Mouse (Mus musculus) heart, embryonic 10.5 days (tissue): ENCODE data around the gene Slc16a9. TPM values are rescaled to one million over a fixed set of nuclear protein-coding genes. Genes with fewer than 3 reads are reported as not detected.

ENCODE experiments used
- DNase-seq: peaks from one replicate; pipeline ENCODE4 v3.0.0-alpha.2; 2017; ENCODE audit warnings: low spot score
- H3K27ac ChIP-seq: fragments of 300-500 bp; sonication (generic); 2 replicates; pipeline ENCODE4 v1.5.1; 2016; ENCODE audit warnings: mild to moderate bottlenecking
- H3K27me3 ChIP-seq: fragments of 300-500 bp; sonication (generic); 2 replicates; pipeline ENCODE4 v1.6.1; 2016; ENCODE audit warnings: mild to moderate bottlenecking; ENCODE audit not compliant: poor library complexity, insufficient read depth, severe bottlenecking
- H3K36me3 ChIP-seq: fragments of 300-500 bp; sonication (generic); 2 replicates; pipeline ENCODE4 v1.6.1; 2016; ENCODE audit warnings: mild to moderate bottlenecking, moderate library complexity
- H3K4me1 ChIP-seq: fragments of 300-500 bp; sonication (generic); 2 replicates; pipeline ENCODE4 v1.6.1; 2016; ENCODE audit warnings: mild to moderate bottlenecking
- H3K4me3 ChIP-seq: fragments of 300-500 bp; sonication (generic); 2 replicates; pipeline ENCODE4 v1.5.1; 2016; ENCODE audit warnings: mild to moderate bottlenecking, moderate library complexity
- H3K9me3 ChIP-seq: fragments of 300-500 bp; sonication (generic); 2 replicates; pipeline ENCODE4 v1.6.1; 2016; ENCODE audit warnings: mild to moderate bottlenecking, moderate library complexity
- WGBS: fragments of 180-500 bp; shearing (Covaris S2); methylation state at CpG from one replicate; pipeline ENCODE4 v1.1.7; 2016; 5-methylcytosine and 5-hydroxymethylcytosine counted together
- polyA plus RNA-seq: library from polyadenylated mRNA; unstranded; fragments of >200 nt; fragmentation: Nextera tagmentation; extraction: Ambion mirVana; gene quantifications from 2 replicates; pipeline ENCODE4 v1.2.1, GENCODE M21; 2016

Gene Slc16a9
- polyA plus RNA-seq, 1 experiment from 2014 or later, result 1.6 TPM

GRCm38 (mm10) chr10:70325518-70325917, 80.6 kb downstream of the Slc16a9 start:
- no peaks in the 10 kb centered on the region for H3K36me3 ChIP-seq
- H3K27ac ChIP-seq, result no peak overlapping the region
- DNase-seq, result no peak
- no peak overlapping the region for H3K4me3 ChIP-seq
- no peaks in the 10 kb centered on the region for H3K4me1 ChIP-seq
- no peaks in the 10 kb centered on the region for H3K27me3 ChIP-seq
- WGBS, result 43% methylated on average over 2 of the region's 2 CpGs
- no peaks in the 10 kb centered on the region for H3K9me3 ChIP-seq

- no peaks in the 10 kb centered on the region for H3K27me3 ChIP-seq
- H3K4me1 ChIP-seq, result no peaks in the 10 kb centered on the region
- no peak overlapping the region for H3K4me3 ChIP-seq
- no peak overlapping the region for H3K27ac ChIP-seq
- WGBS, result 83% methylated on average over 6 of the region's 6 CpGs
- no peaks in the 10 kb centered on the region for H3K9me3 ChIP-seq
- no peaks in the 10 kb centered on the region for H3K36me3 ChIP-seq
- DNase-seq, result no peak
Observed at GRCm38 (mm10) chr10:70327331-70327730, 82.4 kb downstream of the Slc16a9 start.

- Histone ChIP-seq H3K4me1 (no peaks in the 10 kb centered on the region), H3K36me3 (no peaks in the 10 kb centered on the region), H3K27me3 (no peaks in the 10 kb centered on the region), H3K4me3 (no peak overlapping the region), H3K27ac (no peak overlapping the region), H3K9me3 (no peaks in the 10 kb centered on the region)
- 86% methylated on average over 9 of the region's 9 CpGs for WGBS
- DNase-seq, result no peak
Observed at GRCm38 (mm10) chr10:70328139-70328538, 83.2 kb downstream of the Slc16a9 start.

Other genes starting within 250 kb of the Slc16a9 start
- 14.6 and 16.0 TPM in 2 replicates for gene Ccdc6, start 148.0 kb upstream of the Slc16a9 start, polyA plus RNA-seq
- gene Mrln, start 40.4 kb upstream of the Slc16a9 start, polyA plus RNA-seq, result 0.63 and 1.2 TPM in 2 replicates
- gene Fam13c, start 195.4 kb downstream of the Slc16a9 start, polyA plus RNA-seq, result 5.6 and 6.8 TPM in 2 replicates